Mouse (Mus musculus): ENCODE data around the gene Fam57b.

The Fam57b gene

DNA sequence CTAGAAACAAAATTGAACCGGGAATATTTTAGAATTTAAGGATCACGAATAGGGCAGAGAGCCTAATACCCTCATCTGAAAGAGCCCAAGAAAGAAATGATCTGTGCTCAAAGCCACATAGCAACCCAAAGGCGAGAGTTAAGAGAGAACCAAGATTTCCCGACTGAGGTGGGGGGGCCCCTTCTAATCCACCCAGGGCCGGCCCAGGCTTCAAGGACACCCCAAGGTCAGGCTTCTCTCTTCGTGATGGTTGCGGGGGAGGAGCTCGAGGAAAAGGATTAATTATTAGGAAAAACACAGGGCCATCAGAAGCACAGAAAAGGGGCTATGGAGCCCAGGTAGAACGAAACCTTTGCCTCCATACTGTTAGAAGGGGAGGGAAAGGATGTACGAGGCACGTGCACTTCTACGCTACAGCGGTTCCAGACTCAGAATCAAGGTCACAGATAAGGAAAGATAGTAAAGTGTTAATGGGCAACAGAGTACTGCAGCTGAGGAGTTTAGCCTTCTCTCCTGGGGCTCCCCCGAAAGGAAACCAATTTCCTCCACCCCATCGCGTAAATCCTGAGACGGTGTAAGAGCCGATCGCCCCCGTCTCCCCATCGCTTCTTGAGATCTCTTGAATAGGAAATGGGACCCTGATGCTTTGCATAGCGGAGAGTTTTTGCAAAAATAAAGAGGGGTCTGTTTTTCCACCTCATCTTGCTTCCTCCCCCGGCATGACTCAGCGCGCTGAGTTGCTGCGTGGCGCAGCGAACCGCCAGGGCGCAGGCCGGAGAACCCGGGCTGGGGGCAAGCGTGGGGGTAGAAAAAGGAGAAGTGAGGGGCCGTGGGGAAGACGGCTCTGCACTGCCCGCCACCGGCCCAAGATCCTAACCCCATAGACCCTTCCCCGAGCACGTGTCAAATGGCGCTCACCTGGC lies 920 bp downstream of the Fam57b start:
- in situ Hi-C loops (cut with MboI, MseI), result loop anchor here (10.0 kb wide), 1 partner anchor 964 kb away; no protein-coding TSS in a partner anchor

GRCm38 (mm10) chr7:126799050-126799467 lies 1.6 kb downstream of the Fam57b start:
- in situ Hi-C loops (cut with MboI, MseI), result loop anchor here (10.0 kb wide), 1 partner anchor 964 kb away; no protein-coding TSS in a partner anchor

DNA sequence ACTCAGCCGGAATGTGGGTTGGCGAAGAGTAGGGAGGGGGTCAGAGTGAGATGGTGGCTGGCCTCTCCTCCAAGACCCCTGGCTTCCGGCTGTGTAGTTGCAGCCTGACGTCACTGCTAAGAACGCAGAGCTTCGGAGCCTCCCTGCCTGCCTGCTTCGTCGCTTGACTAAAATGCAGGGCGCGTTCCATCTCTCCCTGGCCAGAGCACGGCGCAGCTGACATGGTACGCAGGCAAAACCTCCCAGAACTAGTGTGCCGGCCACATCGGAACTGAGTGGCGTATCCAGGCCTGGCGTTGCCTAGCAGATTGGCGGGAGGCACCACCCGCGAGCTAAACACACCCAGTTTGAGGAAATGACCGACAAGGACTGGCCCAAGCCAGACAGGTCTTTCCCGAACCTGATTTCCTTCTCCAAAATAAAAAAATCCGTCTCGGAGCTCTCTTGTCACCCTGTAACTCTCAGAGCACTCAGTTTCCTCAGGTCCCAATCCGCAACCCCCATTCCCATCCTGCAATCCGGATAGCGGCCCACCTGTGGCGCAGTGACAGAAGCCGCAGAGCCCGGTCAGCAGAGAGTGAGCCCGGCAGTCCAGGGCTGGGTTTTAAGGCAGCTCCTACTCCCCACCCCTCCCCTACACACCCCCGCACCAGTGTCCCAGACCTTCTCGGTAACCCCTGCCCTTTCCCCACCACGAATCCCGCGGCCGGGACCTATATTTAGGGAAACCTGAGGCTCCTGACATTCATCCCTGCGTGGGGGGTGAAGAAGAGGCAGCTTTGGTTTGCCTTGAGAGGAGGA lies 2.2 kb downstream of the Fam57b start:
- in situ Hi-C loops (cut with MboI, MseI), result loop anchor here (10.0 kb wide), 1 partner anchor 965 kb away; no protein-coding TSS in a partner anchor

DNA sequence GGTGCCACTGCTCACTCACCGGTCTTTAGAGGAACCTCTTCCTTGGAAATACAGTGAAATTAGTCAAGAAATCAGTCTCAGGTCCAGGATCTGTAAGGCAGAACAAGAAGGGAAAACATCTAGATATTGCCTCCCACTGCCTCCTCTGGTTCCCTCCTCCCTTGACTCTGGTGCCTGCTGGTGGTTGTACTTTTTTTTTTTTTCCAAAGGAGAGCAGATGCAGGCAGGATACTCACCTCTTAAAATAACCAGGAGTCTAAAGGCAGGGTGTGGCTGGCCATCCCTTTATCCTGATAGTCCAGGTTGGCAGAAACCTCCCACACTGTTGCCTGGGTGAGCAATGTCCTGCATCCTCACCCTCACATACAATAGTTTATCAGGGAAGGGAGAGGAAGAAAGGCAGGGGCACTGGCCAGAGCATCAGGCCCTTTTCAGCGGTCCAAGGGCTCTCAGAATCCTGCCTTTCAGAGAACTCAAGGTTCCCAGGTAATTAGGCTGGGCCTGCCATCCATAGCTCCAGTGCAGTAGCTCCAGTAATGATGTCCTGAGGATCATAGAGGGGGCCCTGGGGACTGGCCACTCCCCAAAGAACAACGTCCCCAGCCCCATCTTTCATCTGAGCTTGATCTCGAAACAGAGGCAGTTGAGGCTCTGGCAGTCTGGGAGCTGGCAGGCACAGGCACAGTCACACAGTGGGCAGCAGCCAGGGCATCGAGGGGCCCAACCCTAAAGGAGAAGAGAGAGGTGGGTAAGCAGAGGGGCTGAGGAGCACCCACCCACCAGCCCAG lies 3.0 kb downstream of the Fam57b start:
- in situ Hi-C loops (cut with MboI, MseI), result no loop called here

DNA sequence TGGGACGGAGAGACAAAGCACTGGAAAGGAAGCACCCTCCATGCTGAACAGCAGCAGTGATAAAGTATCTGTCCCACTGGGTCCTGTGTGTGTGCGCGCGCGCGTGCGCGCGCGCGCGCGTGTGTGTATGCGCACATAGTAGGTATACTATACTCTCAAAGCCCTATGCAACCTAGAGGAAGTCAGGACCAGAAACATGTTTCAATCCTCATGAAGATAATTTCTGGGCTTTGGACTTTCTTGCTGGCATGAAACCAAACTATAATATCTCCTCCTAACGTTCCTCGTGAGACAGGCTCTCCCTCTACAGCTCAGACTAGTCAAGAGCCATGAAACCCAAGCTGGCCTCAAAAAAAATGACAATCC lies 3.6 kb downstream of the Fam57b start:
- in situ Hi-C loops (cut with MboI, MseI), result no loop called here

GRCm38 (mm10) chr7:126802134-126802889 lies 4.8 kb downstream of the Fam57b start:
- in situ Hi-C loops (cut with MboI, MseI), result no loop called here

- in situ Hi-C loops (cut with MboI, MseI), result no loop called here
These were observed 5.7 kb downstream of the Fam57b start for GRCm38 (mm10) chr7:126803181-126803580.

DNA sequence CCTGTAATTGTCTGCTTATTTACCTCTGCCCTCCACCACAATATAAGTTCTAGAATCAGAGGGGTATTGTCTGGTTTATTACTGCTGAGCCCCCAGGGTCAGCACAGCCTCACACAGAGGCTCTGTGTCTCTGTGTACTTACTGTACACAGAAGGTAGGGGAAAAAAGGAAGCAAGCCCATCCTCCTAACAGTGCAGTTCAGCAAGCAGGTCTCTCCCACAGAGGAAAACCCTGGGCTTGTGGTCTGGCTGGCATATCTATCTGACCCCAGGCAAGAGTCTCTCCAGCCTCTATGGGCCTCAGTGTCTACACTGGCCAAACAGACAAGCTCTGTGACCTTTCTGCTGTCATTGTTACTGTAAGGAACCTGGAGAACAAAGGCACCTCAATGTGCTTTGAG lies 6.3 kb downstream of the Fam57b start:
- in situ Hi-C loops (cut with MboI, MseI), result no loop called here

DNA sequence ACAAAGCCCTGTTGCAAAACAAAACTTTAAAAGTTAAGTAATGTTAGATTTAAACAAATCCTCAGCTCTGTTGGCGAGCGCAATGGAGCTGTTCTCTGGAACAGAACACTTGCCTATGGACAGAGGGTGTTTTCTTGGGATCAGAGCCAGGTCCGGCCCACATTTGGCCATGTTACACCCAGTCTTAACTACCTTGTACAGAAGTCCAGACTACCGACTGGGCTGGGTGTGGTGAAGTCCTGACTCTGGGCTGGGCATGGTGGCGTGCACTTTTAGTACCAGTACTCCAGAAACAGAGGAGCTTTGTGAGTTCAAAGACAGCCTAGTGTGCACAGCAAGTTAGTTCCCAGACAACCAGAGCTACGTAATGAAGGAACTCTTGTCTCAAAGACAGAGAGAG lies 9.5 kb downstream of the Fam57b start:
- in situ Hi-C loops (cut with MboI, MseI), result no loop called here

- in situ Hi-C loops (cut with MboI, MseI), result no loop called here
These were observed 9.9 kb downstream of the Fam57b start for GRCm38 (mm10) chr7:126807405-126807804.

GRCm38 (mm10) chr7:126808703-126809455 lies 11.4 kb downstream of the Fam57b start:
- in situ Hi-C loops (cut with MboI, MseI), result no loop called here

DNA sequence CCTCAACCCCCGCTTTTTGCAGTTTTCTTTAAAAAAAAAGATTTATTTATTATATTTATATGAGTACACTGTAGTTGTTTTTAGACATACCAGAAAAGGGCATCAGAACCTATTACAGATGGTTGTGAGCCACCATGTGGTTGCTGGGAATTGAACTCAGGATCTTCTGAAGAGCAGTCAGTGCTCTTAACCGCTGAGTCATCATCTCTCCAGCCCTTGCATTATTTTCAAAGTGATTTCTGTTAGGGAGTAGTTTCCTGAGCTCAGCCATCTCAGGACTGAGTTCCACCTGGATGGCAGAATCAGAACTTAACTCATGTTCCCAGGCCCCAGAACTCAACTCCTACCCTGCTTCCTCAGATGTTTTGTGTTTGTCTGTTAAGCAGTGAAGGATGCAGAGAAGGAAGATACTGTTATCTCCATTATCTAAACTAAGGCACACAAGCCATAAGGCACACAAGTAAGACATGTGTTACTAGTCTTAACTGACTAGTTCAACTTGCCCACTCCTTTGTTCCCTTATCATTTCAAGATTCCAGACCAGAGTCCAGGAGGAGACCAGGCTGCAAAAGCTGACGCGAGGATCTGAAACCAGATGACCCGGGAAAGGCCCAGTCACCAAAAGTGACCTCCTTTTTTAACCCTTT lies 12.4 kb downstream of the Fam57b start:
- in situ Hi-C loops (cut with MboI, MseI), result no loop called here

- in situ Hi-C loops (cut with MboI, MseI), result no loop called here
These were observed 18.3 kb downstream of the Fam57b start for GRCm38 (mm10) chr7:126815726-126816222.

DNA sequence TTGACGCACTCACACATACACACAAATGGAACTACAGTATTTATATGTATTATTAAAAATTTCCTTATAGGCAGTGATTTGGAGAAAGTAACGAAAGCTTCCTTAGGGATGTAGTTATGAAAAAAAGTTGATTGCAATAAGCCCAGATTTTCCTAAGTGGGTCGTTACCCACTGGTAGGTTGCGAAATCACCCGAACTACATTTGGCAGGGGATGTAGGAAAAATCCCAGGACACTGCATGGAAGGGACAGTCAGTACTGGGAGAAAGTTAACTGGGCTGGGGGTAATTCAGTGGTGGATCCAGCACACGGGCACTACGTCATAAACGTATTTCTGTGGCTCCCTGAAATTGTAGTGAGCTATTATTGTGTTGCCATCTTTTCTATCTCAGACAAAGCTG lies 19.0 kb downstream of the Fam57b start:
- in situ Hi-C loops (cut with MboI, MseI), result no loop called here

GRCm38 (mm10) chr7:126817595-126817994 lies 20.1 kb downstream of the Fam57b start:
- in situ Hi-C loops (cut with MboI, MseI), result no loop called here

DNA sequence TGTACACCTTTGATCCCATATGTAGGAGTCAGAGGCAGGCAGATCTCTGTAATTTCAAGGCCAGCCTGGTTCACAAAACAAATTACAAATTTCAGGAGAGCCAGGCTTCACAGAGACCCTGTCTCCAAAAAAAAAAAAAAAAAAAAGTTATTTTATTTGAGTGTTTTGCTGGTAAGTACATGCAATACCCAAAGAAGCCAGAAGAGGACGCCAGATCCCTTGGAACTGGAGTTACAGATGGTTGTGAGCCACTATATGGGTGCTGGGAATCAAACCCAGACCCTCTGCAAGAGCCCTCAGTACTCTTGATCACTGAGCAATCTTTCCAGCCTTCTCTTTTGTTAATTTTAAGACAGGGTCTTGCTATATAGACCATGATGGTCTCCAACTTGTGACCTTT lies 21.4 kb downstream of the Fam57b start:
- in situ Hi-C loops (cut with MboI, MseI), result no loop called here

GRCm38 (mm10) chr7:126821835-126822511 lies 24.5 kb downstream of the Fam57b start:
- in situ Hi-C loops (cut with MboI, MseI), result no loop called here

- in situ Hi-C loops (cut with MboI, MseI), result no loop called here
These were observed 25.3 kb downstream of the Fam57b start for GRCm38 (mm10) chr7:126822741-126823140.

DNA sequence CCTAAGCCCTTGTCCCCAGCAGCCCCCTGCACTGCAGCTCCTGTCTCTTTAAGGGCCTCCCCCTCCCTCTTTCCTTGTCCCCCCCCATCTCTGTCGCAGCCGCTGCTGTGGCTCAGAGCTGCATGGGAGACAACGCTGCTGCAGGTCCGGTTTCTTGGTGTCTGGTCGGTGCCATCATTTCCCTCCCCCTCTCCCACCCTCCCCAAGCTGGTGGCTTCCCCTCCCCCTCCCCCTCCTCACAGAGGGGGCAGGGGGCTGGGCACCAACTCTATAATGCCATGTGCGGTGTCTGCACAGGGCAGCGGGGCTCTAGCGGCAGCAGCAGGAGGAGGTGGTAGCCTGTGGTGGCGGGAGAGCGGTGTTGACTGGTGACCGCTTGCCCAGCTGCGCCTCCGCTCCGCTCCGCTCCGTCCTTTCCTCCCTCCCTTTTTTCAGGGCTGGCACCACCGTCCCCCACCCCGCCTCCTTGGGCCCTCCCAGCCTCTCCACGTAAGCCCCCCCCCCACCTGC lies 25.8 kb downstream of the Fam57b start:
- in situ Hi-C loops (cut with MboI, MseI), result no loop called here
